Comparison of ENCODE assay signal across 8 mouse cellular contexts in the genomic region with DNA sequence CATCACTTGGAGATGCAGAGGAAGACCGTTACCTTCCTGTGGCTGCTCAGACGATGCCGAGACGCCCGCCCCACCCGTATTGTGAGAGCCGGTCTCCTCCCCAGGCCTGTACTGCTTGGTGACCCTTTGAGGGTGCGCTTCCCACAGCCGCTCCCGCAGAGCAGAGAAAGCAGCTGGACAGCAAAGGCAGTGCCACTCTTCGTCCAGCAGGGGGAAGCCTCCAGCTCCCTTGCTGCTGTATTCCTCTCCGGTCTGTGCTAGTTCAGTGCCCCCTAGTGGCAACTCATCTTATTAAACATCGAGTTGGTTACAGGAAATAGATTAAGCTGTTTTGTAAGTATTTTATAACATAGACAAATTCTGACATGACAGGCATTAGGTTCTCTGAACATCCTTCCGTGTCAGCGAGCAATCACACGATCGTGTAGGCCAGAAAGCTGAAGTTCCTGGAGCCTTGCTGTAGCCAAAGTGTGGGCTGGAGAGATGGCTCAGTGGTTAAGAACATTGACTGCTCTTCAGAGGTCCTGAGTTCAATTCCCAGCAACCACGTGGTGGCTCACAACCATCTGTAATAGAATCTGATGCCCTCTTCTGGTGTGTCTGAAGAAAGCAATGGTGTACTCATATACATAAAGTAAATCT.
DNase-seq lines count a peak whose midpoint lies in the region; ATAC-seq lines count a peak whose summit lies in the region.

No protein-coding gene starts in this region.

- H3K27me3 ChIP-seq in intestine, embryonic 15.5 days (replicated peaks) = no peaks in the 10 kb centered on the region

- H3K4me2 ChIP-seq in intestine, embryonic 15.5 days (replicated peaks) = peak overlapping the region; percentile 66

- 5% methylated on average over 18 of the region's 18 CpGs for WGBS in intestine, embryonic 15.5 days

- intact Hi-C loops in gastrocnemius, postnatal 36 days (cut with DNase I) = loop anchor here (5.0 to 10.0 kb wide), 2 partner anchors 235 to 392 kb away; no protein-coding TSS in a partner anchor
- intact Hi-C loops in left cerebral cortex, postnatal 14 days (cut with DNase I) = loop anchor here (5.0 to 10.0 kb wide), 3 partner anchors 200 to 392 kb away; no protein-coding TSS in a partner anchor

- H3K27ac ChIP-seq in intestine, embryonic 15.5 days = no peak overlapping the region

- H3K4me1 ChIP-seq in intestine, embryonic 15.5 days (replicated peaks) = no peaks in the 10 kb centered on the region

- H3K9me3 ChIP-seq in intestine, embryonic 15.5 days = no peaks in the 10 kb centered on the region

- peak; percentile 96 for ATAC-seq in intestine, embryonic 15.5 days

- H3K4me3 ChIP-seq in intestine, embryonic 15.5 days (replicated peaks) = peak overlapping the region; percentile 11; the same call in 1 of the 2 replicates

- H3K9ac ChIP-seq in intestine, embryonic 15.5 days = no peak overlapping the region

- DNase-seq in adrenal gland, adult 2 months = peak; percentile 87
- peak; percentile 95 for DNase-seq in embryo, embryonic 11 days
- peak; percentile 68 to 85 for DNase-seq in gastrocnemius, postnatal 36 days
- DNase-seq in left cerebral cortex, postnatal 14 days (ENCODE audit: low spot score in 2 of 2) = peak; percentile 93 to 94
- DNase-seq in mesoderm, embryonic 11.5 days (ENCODE audit: low read depth, low spot score) = peak; percentile 95
- DNase-seq in right cerebral cortex, postnatal 36 days (ENCODE audit: low spot score in 2 of 2) = peak; percentile 74 to 77
- peak; percentile 81 to 84 for DNase-seq in urinary bladder, postnatal 4 days (ENCODE audit: low spot score in 2 of 2)

- no peaks in the 10 kb centered on the region for H3K36me3 ChIP-seq in intestine, embryonic 15.5 days
